Mouse (Mus musculus) G1E (cell line): ENCODE measurements around the gene Pax2. TPM values are rescaled to one million over a fixed set of nuclear protein-coding genes. Genes with fewer than 3 reads are reported as not detected.

Source experiments
- ATAC-seq: 2 replicates; pipeline ENCODE4 v1.8.0; 2016; ENCODE audit warnings: mild to moderate bottlenecking; ENCODE audit not compliant: insufficient number of reproducible peaks, poor library complexity, low FRiP score, severe bottlenecking; ENCODE audit errors: extremely low read depth
- DNase-seq: peaks from one replicate; pipeline ENCODE4 v3.0.0; 2012; ENCODE audit warnings: low spot score
- H3K27me3 ChIP-seq: 2 replicates; pipeline ENCODE4 v1.6.1; 2012; ENCODE audit warnings: mild to moderate bottlenecking, low read length, inconsistent platforms; ENCODE audit not compliant: insufficient read depth
- H3K36me3 ChIP-seq: replicated peaks from 2 replicates; pipeline ENCODE3; 2012; ENCODE audit warnings: mild to moderate bottlenecking, inconsistent platforms
- H3K4me1 ChIP-seq: 2 replicates; pipeline ENCODE4 v1.6.1; 2012; ENCODE audit warnings: low read depth, low read length, inconsistent platforms, mixed read lengths; ENCODE audit not compliant: insufficient read depth
- H3K4me3 ChIP-seq: 2 replicates; pipeline ENCODE4 v1.5.1; 2012; ENCODE audit warnings: low read depth, mild to moderate bottlenecking, inconsistent platforms, low read length, moderate library complexity, mixed read lengths
- H3K9me3 ChIP-seq: replicated peaks from 2 replicates; pipeline ENCODE4 v1.6.1; 2012; ENCODE audit warnings: inconsistent platforms
- CTCF ChIP-seq: IDR thresholded peaks from 2 replicates; pipeline ENCODE4 v1.5.1; 2012; ENCODE audit warnings: low read depth, low read length, inconsistent platforms, mixed read lengths
- GATA1 ChIP-seq: IDR thresholded peaks from 2 replicates; pipeline ENCODE4 v1.6.1; 2012; ENCODE audit warnings: borderline replicate concordance, low read length, inconsistent platforms, mixed read lengths
- GATA2 ChIP-seq: IDR thresholded peaks from 2 replicates; pipeline ENCODE4 v1.6.1; 2012; ENCODE audit warnings: low read depth, low read length, inconsistent platforms, borderline replicate concordance
- POLR2AphosphoS5 ChIP-seq: IDR thresholded peaks from 2 replicates; pipeline ENCODE4 v1.6.1; 2012; ENCODE audit warnings: low read depth, low read length, inconsistent platforms; ENCODE audit not compliant: insufficient replicate concordance
- TAL1 ChIP-seq: conservative IDR thresholded peaks from 2 replicates; pipeline ENCODE4 v1.6.1; 2012; ENCODE audit warnings: low read depth, low read length, inconsistent platforms, mixed read lengths
- polyA plus RNA-seq: library from polyadenylated mRNA; stranded (reverse); fragments of >175 nt; gene quantifications from 2 replicates; pipeline ENCODE4 v1.2.3, GENCODE M21; 2012
- total RNA-seq, 2 experiments: library from RNA; stranded (forward) in 1 of 2; stranded (reverse) in 1 of 2; fragments of 200-1000 nt in 1 of 2; fragments of >200 nt in 1 of 2; fragmentation: Nextera tagmentation in 1 of 2; gene quantifications; 2 replicates each; pipeline ENCODE4 v1.2.3; 2014 to 2017

Pax2 gene
- total and polyA plus RNA-seq, 3 experiments: 0.27 TPM; not detected in 2

DNA sequence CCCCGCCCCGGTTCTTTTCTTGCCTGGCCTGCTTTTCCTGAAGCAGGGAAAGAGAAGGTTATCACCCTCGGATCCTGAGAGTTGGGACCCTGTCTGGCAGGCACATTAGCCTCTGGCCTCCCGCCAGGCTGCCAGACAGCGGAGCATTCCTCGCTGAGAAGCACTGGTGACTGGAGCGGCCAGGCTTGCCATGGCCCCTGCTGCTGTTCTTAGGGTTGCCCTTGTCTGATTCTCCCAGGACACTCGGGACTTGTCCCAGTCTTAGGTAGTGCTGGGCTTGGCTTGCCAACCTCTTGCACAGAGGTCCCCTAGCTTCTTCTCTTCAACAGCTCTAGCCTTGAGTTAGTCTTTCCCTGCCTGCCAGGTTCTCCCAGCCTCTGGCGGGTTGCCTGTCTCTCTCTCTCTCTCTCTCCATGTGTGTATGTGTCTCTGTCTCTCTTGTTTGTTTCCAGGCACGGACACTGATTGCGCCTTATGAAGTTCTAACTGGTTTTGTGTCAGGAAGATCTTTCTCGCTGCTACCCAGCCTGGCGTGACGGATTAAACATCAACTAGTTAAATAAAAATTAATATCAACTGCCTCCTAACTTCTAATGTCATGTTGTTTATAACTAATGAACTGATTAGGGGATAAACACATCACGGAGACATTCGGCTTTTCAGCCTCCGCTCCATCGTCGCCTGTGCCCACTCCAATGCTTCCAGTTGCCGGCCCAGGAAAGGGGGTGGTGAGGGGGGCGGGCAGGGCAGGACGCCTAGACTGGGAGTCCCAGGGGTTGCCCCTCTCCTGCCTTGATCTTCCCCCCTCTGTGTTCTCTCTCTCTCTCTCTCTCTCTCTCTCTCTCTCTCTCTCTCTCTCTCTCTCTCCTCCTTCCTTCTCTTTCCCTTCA lies 13.5 kb upstream of the Pax2 start:
- Histone ChIP-seq H3K4me1 (no peaks in the 10 kb centered on the region), H3K27me3 (peaks cover 38% of the 10 kb centered on the region), H3K36me3 (no peaks in the 10 kb centered on the region), H3K9me3 (no peaks in the 10 kb centered on the region), H3K4me3 (no peak overlapping the region)
- ATAC-seq: no peak
- DNase-seq: no peak
- TF ChIP-seq GATA2 (no peak), TAL1 (no peak), POLR2AphosphoS5 (no peak), GATA1 (no peak), CTCF (no peak)

DNA sequence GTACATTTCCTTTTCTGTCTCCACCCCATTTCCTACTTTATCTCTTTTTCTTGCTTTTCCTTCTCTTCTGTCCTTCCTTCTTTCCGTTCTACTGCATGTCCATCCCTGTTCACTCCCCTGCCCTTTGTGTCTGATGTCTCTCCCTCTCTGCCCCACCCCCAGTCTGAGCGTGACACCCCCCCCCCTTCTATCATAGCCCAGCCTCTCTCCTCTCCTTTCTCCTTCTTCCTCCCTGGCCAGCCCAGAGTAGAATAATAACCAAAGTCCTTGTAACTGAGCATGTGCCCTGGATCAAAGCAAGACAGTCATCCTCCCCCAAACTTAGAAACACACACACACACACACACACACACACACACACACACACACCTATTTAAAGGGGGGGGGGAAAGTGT lies 12.8 kb upstream of the Pax2 start:
- Histone ChIP-seq H3K36me3 (no peaks in the 10 kb centered on the region), H3K27me3 (peaks cover 39% of the 10 kb centered on the region), H3K4me3 (no peak overlapping the region), H3K4me1 (no peaks in the 10 kb centered on the region), H3K9me3 (no peaks in the 10 kb centered on the region)
- ATAC-seq: no peak
- TF ChIP-seq GATA2 (no peak), GATA1 (no peak), TAL1 (no peak), POLR2AphosphoS5 (no peak), CTCF (no peak)
- no peak for DNase-seq

DNA sequence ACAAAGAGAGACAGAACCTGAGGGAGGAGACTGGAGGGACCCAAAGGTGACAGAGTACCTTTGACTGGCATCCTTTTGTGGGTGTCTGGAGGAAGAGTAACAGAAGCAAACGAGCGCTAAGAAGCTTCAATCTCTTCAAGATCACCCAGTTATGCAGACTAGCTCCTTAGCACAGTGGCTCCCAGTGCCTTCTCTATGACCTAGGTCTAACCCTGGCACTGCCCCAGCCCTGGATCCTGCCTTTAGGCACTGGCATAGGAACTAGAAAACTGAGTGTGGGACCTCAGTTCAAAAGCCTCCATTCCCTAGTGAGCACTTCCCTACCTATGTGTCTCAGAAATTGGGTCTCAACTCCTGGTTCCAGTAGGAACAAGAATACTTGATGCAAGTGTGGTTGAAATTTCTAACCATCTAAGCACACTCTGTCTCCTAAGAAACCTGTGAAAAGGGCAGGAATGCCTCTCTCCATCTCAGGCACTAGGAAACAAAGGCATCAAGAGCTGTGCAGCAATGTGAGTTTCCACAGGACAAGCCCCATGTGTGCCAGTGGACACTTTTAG lies 11.8 kb upstream of the Pax2 start:
- peaks cover 48% of the 10 kb centered on the region for H3K27me3 ChIP-seq
- ATAC-seq (no peak), DNase-seq (no peak)
- H3K36me3 ChIP-seq: no peaks in the 10 kb centered on the region
- TF ChIP-seq CTCF: no peak
- TF ChIP-seq GATA2: no peak
- no peak for TF ChIP-seq GATA1
- TF ChIP-seq TAL1: no peak
- TF ChIP-seq POLR2AphosphoS5: no peak
- H3K4me1 ChIP-seq: no peaks in the 10 kb centered on the region
- no peaks in the 10 kb centered on the region for H3K9me3 ChIP-seq
- H3K4me3 ChIP-seq: no peak overlapping the region

DNA sequence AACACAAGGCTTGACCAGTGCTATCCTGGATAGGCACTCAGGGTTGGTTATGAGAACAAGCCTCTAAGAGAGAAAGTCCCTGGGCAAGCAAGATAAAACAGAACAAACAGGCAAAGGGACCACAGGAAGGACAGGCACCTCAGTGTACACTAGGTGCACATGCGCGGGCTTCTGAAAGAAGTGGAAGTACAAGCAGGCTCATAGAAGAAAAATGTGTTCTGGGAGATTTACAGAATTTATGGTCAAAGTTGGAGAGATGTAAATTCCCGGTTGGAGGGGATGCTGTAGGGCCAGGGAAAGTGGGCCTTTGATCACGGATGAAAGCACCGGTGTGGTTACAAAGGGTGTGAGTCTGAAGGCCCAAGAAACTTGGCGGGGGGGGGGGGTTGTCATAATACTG lies 10.1 kb upstream of the Pax2 start:
- DNase-seq (no peak), ATAC-seq (no peak)
- H3K4me3 ChIP-seq: no peak overlapping the region
- TF ChIP-seq POLR2AphosphoS5 (no peak), GATA2 (no peak), TAL1 (no peak), GATA1 (no peak), CTCF (no peak)
- H3K4me1 ChIP-seq: no peaks in the 10 kb centered on the region
- peaks cover 60% of the 10 kb centered on the region for H3K27me3 ChIP-seq
- no peaks in the 10 kb centered on the region for H3K9me3 ChIP-seq
- no peaks in the 10 kb centered on the region for H3K36me3 ChIP-seq

DNA sequence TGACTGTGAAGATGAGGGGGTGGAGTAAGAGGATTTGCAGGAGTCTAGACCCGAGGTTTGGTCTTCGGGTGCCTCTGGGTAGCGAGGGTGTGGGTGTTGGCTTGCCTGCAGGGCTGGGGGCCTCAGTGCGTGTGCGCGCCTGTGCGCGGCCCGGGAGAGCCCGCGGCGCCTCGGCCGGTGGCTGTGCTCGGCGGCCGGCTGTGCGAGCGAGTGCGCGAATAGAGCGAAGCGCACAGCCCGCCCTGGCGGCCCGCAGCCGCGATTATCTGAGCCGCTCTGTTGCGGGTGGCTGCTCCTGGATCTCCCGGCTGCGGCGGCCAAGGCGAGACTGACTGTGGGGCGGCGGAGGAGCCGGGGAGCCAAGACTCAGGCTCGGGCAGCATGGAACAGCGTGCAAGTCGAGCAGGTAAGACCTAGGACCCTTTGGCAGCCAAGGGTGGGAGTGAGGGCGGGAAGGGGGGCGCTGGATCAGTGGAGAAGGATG lies 9.3 kb upstream of the Pax2 start:
- Histone ChIP-seq H3K4me1 (no peaks in the 10 kb centered on the region), H3K4me3 (no peak overlapping the region), H3K27me3 (peaks cover 60% of the 10 kb centered on the region), H3K9me3 (no peaks in the 10 kb centered on the region), H3K36me3 (no peaks in the 10 kb centered on the region)
- no peak for DNase-seq
- no peak for ATAC-seq
- TF ChIP-seq POLR2AphosphoS5 (no peak), GATA1 (no peak), GATA2 (no peak), CTCF (no peak), TAL1 (no peak)

DNA sequence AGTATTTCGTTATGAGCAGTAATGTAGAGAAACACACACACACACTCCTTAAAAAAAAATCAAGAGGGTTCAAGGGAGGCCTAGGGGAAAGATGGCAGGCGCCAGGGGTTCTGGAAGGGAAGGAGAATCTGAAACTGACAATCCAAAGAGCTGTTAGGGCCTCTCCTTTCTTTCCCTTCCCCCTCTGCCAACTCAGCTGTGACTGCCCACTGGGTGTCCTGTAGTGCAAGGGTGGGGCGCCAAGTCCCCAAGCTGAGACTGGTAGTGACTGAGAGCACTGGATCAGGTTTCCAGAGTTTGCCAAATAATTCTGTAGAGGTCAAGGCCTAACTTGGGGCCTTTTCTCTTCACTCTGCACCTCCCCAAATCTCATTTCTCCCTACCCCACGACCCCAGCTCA lies 8.4 kb upstream of the Pax2 start:
- H3K27me3 ChIP-seq: peaks cover 61% of the 10 kb centered on the region
- TF ChIP-seq GATA2 (no peak), CTCF (no peak), POLR2AphosphoS5 (no peak), TAL1 (no peak), GATA1 (no peak)
- no peaks in the 10 kb centered on the region for H3K4me1 ChIP-seq
- DNase-seq (no peak), ATAC-seq (no peak)
- H3K4me3 ChIP-seq: no peak overlapping the region
- no peaks in the 10 kb centered on the region for H3K36me3 ChIP-seq
- no peaks in the 10 kb centered on the region for H3K9me3 ChIP-seq
